Mouse (Mus musculus) bone marrow, adult 2 months (tissue): ENCODE measurements around the gene Lars2. TPM values are rescaled to one million over a fixed set of nuclear protein-coding genes. Genes with fewer than 3 reads are reported as not detected.

Experiments used
- H3K27ac ChIP-seq: fragments of 200-500 bp; 2 replicates; pipeline ENCODE4 v1.5.1; 2012; ENCODE audit warnings: low read depth, mild to moderate bottlenecking, control low read depth, inconsistent platforms, low read length; ENCODE audit not compliant: control insufficient read depth, poor library complexity, insufficient read depth
- H3K4me1 ChIP-seq: fragments of 200-500 bp; 2 replicates; pipeline ENCODE4 v1.6.1; 2011; ENCODE audit warnings: low read length; ENCODE audit not compliant: control insufficient read depth, insufficient read depth
- H3K4me3 ChIP-seq: fragments of 200-500 bp; replicated peaks from 2 replicates; pipeline ENCODE3; 2011; ENCODE audit warnings: mild to moderate bottlenecking, low read depth, low read length, control low read depth; ENCODE audit not compliant: control insufficient read depth
- CTCF ChIP-seq: fragments of 200-500 bp; IDR thresholded peaks from 2 replicates; pipeline ENCODE4 v1.5.1; 2011; ENCODE audit warnings: low read length, control low read depth; ENCODE audit not compliant: control insufficient read depth, insufficient read depth
- POLR2A ChIP-seq: fragments of 200-500 bp; IDR thresholded peaks from 2 replicates; pipeline ENCODE4 v1.6.1; 2011; ENCODE audit warnings: low read depth, mild to moderate bottlenecking, control low read depth, low read length, borderline replicate concordance; ENCODE audit not compliant: control insufficient read depth
- WGBS: fragments of 180-500 bp; shearing (Covaris S2); methylation state at CpG from one replicate; pipeline ENCODE4 v1.1.7; 2018; 5-methylcytosine and 5-hydroxymethylcytosine counted together
- polyA plus RNA-seq: library from polyadenylated mRNA; stranded (reverse); fragments of >200 nt; gene quantifications from 2 replicates; pipeline ENCODE4 v1.2.4, GENCODE M21; 2011; ENCODE audit warnings: low replicate concordance; ENCODE audit not compliant: missing spikeins, insufficient read depth, insufficient read length

The Lars2 gene
- polyA plus RNA-seq, 1 experiment, result 27,480 TPM

DNA sequence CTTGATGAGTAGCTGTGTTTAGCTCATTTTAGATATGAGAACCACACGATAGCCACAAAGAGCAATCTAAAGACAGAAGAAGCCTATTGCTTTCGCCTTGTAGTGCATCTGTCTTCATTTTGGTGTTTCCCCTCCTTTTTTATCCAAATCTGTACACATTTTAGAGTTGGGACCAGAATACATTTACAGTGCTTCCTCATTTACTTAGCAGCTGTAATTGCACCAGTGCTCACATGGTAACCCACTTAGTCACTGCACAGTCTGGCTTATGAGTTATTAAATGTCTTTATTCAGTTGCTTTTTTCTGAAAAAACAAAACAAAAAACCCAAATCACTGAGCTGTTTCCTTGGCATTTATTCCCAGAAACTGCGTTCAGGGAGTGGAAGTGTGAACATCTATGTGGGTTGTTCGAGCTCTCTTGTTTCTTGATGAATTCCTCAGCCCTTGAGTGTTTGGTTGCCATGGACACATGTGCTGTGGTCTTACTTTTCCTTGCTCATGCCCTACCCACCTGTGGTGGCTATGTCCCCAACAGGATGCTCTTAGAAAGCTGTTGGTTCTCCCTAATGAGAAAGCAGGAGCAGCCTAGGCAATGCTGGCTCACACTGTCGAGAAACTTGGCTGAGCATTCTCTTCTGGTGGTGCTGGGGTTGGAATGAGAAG, 136.6 kb downstream of the Lars2 start:
- H3K27ac ChIP-seq, result no peak overlapping the region
- WGBS, result 86% methylated on average over 5 of the region's 5 CpGs
- TF ChIP-seq POLR2A (no peak), CTCF (no peak)

DNA sequence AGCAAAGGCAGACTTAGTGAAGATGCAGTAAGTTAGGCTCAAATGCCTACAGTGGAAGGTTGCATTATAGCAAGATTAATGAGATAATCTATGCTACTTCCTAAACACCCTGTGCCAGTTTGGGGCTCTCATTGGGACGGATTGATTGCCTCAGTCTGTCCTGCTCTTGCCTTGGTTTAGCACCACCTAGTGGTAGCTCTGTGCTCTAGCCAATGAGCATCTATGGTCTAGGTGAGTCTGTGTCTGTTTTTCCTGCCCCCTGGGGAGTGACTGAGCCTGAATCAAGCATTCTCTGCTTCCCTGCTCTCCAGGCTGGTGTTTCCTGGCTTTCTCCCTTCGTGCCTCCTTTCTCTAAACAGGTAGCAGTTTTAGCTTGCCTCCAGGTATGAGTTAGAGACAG, 137.6 kb downstream of the Lars2 start:
- Histone ChIP-seq H3K27ac (no peak overlapping the region), H3K4me3 (no peak overlapping the region), H3K4me1 (no peaks in the 10 kb centered on the region)
- no peak for TF ChIP-seq POLR2A
- peak; percentile 91 for TF ChIP-seq CTCF
- WGBS, result 21% methylated on average over 2 of the region's 2 CpGs

More for the DNA sequence above, 136.6 kb downstream of the Lars2 start:
- no peaks in the 10 kb centered on the region for H3K4me1 ChIP-seq
- H3K4me3 ChIP-seq, result no peak overlapping the region

DNA sequence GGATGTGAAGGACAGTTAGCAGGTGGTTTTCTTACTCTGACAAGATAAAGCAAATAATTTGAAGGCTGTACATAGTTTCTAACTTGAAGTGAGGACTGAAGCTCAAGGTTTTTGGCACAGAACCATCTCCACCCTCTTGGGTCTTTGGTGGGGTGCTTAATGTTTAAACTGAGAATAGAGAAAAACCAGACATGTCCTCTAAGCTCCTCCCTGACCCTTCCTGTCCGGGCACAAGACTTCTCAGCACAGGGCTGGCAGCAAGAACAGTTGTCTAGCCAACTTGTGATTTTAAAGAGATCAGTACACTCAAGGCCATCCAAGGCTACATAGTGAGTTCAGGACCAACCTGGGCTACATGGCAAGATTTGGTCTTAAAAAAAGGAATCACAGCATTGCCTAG, 138.9 kb downstream of the Lars2 start:
- Histone ChIP-seq H3K27ac (no peak overlapping the region), H3K4me3 (no peak overlapping the region), H3K4me1 (no peaks in the 10 kb centered on the region)
- TF ChIP-seq POLR2A, result no peak
- no peak for TF ChIP-seq CTCF
- 81% methylated on average over 1 of the region's 1 CpGs for WGBS

DNA sequence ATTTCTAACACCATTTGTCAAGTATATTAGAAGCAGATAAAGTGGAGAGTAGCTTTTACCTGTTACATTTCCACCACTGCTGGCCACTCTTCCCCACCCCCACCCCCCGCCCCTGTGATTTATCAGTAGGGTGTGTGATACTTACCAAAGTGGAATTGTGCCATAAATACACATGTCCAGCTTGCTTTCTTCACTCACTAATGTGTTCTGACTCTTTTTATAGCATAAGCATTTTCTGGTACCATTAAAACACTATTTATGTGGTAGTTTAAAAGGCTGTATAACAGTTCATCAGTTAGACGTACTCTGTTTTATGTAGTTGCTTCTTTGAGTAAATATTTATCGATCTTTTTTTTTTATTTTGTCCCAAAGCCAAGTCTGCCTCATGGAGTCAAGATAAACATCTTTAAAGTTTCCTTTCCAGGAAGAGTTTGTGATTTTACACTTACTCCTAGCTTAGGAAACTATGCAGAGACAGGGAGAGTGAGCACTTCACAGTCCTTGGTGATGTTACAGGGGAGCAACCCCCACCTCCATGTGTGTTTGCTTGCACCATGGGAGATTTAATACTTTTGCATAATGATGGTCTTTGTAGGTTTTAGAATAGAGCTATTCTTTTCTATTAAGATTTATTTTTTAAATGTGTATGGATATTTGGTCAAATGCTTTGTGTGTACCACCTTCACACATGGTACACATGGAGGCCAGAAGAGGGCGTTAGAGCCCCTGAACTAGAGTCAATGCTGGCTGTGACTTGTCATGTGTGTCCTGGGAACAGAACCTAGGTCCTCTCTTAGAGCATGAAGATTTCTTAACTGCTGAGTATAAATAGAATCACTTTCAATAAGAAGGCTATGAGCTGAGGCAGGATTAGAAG, 139.8 kb downstream of the Lars2 start:
- Histone ChIP-seq H3K4me3 (no peak overlapping the region), H3K4me1 (no peaks in the 10 kb centered on the region), H3K27ac (no peak overlapping the region)
- 80% methylated on average over 4 of the region's 4 CpGs for WGBS
- TF ChIP-seq POLR2A (no peak), CTCF (no peak)

DNA sequence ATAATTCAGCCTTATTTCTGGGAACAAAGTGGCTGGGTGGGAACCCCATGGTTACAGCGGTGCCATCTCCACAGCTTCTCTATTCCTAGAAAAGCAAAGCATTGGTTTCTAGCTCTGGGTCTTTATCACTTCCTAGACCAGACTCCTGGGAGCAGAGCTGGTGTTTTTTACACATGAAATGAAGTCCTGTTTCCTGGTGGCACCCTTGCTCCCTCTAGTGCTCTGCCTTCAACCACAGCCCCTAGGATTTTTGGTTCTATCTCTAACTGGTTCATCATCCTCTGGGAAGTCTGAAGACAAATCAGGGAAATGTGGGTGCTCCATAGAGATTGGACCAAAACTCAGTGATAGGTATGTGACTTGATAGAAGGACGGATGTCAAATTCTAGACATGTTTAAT, 140.7 kb downstream of the Lars2 start:
- 82% methylated on average over 2 of the region's 2 CpGs for whole genome bisulfite sequencing
- TF ChIP-seq CTCF (no peak), POLR2A (no peak)
- no peak overlapping the region for H3K27ac ChIP-seq
- no peaks in the 10 kb centered on the region for H3K4me1 ChIP-seq
- H3K4me3 ChIP-seq, result no peak overlapping the region

DNA sequence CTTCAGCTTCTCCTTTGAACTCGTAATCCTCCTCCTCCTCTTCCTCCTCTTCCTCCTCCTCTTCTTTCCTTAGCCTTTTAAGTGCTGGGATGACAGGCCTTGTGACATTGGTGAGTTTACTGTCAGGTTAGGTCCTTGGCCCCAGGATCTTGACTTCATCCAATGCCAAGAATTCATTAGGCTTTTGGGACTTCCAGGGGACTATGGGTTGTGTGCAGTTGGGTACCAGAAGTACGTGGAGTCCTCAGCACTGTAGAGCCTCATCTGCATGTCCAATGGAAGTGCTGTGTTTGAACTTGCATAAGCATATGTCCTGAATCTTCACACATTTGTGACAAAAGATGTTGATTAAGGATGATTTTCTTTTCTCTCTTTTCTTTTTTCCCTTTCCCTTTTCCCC, 142.3 kb downstream of the Lars2 start:
- 86% methylated on average over 2 of the region's 2 CpGs for WGBS
- no peak for TF ChIP-seq CTCF
- TF ChIP-seq POLR2A, result no peak
- Histone ChIP-seq H3K27ac (no peak overlapping the region), H3K4me1 (no peaks in the 10 kb centered on the region), H3K4me3 (no peak overlapping the region)

DNA sequence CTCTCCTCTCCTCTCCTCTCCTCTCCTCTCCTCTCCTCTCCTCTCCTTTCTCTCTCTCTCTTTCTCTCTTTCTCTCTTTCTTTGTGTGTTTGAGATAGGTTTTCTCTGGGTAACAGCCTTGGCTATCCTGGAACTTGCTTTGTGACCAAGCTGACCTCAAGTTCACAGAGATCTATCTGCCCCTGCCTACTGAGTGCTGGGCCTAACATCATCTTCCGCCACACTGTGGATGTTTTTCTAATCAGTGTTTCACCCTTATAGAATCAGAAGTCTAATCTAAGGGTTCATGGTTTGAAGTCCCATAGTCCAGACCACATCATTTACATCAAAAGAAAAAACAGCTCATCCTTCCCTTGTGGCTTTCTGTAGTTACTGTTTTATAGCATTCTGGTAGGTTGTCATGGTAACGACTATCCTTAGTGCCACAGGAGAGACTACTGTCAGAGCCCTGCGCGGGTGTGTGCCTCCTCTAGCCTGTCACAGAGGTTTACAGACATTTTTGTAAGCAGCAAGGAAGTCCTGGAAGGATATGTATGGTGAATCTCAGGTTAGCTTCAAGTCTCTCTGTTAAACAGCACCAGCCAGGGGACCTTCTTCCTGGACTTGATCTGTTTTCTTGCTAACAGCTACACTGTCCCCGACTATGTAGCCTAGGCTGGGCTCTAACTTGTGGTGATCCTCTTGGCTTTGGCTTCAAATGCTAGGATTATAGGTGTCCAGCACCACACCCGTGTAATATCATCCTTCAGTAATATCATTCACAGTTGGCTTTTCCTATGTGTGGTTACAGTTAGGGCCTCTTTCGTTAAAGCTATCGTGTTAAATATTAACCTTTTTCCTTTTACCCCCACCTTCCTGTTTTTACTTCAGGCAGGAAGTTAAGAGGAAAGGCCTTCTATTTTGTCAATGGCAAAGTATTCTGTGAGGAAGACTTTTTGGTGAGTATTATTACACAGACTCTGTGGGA, 143.2 kb downstream of the Lars2 start:
- 37% methylated on average over 8 of the region's 8 CpGs for WGBS
- Histone ChIP-seq H3K4me1 (no peaks in the 10 kb centered on the region), H3K4me3 (no peak overlapping the region), H3K27ac (no peak overlapping the region)
- no peak for TF ChIP-seq CTCF
- TF ChIP-seq POLR2A, result no peak

DNA sequence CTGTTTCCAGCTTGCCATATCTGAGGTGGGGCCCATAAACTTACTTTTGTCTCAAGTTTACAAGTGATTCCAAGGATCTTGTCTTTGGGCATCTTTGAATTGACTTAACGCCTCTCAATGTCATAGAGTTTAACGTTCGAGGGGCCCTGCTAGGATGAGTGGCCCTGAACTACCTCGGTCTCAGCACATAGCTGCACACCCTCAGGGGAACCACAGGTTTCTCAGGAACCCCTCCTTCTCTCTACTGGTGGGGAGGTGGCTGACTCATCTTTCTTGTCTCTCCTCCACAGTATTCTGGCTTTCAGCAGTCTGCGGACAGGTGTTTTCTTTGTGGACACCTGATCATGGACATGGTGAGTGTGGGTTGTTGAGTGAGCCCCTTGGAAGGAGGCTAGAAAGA, 144.2 kb downstream of the Lars2 start:
- Histone ChIP-seq H3K4me3 (no peak overlapping the region), H3K4me1 (no peaks in the 10 kb centered on the region), H3K27ac (no peak overlapping the region)
- TF ChIP-seq CTCF (no peak), POLR2A (no peak)
- 93% methylated on average over 5 of the region's 5 CpGs for WGBS

Other genes with a start within 250 kb of the Lars2 start
- gene Clec3b, start 216.0 kb upstream of the Lars2 start, polyA plus RNA-seq, result 2.0 and 3.1 TPM in 2 replicates
- gene Cdcp1, start 150.9 kb upstream of the Lars2 start, polyA plus RNA-seq, result not detected in 2 replicates
- gene Tmem158, start 106.2 kb upstream of the Lars2 start, polyA plus RNA-seq, result 3.2 and 6.2 TPM in 2 replicates
- gene Limd1, start 111.8 kb downstream of the Lars2 start, polyA plus RNA-seq, result 16.0 and 19.0 TPM in 2 replicates
- gene Sacm1l, start 162.8 kb downstream of the Lars2 start, polyA plus RNA-seq, result 5.8 and 9.0 TPM in 2 replicates